Mouse (Mus musculus) heart, postnatal 10 days (tissue): ENCODE measurements around the gene Gstt4. TPM values are rescaled to one million over a fixed set of nuclear protein-coding genes. Genes with fewer than 3 reads are reported as not detected.

Experiments used
- total RNA-seq, 2 experiments: library from RNA; stranded (reverse); gene quantifications; 2 replicates each; pipeline ENCODE4 v1.2.3; 2021

Gene Gstt4
- total RNA-seq, 2 experiments from 2014 or later = not detected

Other genes with a start within 250 kb of the Gstt4 start
- gene Ggt5, start 233.2 kb downstream of the Gstt4 start, total RNA-seq = 1 to 10 TPM; 6.8 to 8.7 TPM
- 1 to 10 TPM; 2.8 to 3.4 TPM for gene Susd2, start 178.5 kb downstream of the Gstt4 start, total RNA-seq
- 10 to 100 TPM; 26.0 to 33.6 TPM for gene Cabin1, start 58.2 kb downstream of the Gstt4 start, total RNA-seq
- gene Ddt, start 49.1 kb downstream of the Gstt4 start, total RNA-seq = 10 to 100 TPM; 29.6 to 49.2 TPM
- not detected for gene Gm20441, start 41.6 kb downstream of the Gstt4 start, total RNA-seq
- 1 to 10 TPM; 1.9 to 3.0 TPM for gene Gstt3, start 41.1 kb downstream of the Gstt4 start, total RNA-seq
- 1 to 10 TPM; 5.9 to 7.9 TPM for gene Gstt1, start 24.0 kb downstream of the Gstt4 start, total RNA-seq
- 10 to 100 TPM; 10.1 to 12.7 TPM for gene Gstt2, start 14.9 kb upstream of the Gstt4 start, total RNA-seq
- 100 to 1,000 TPM; 321 to 324 TPM for gene Mif, start 37.7 kb upstream of the Gstt4 start, total RNA-seq
- gene Derl3, start 70.9 kb upstream of the Gstt4 start, total RNA-seq = under 1 TPM in 1 of 2 experiments, not detected in 1; 0.48 TPM
- gene Smarcb1, start 99.1 kb upstream of the Gstt4 start, total RNA-seq = 10 to 100 TPM; 41.3 to 44.8 TPM
- 1,000 to 10,000 TPM; 1,157 to 1,242 TPM for gene Chchd10, start 110.6 kb upstream of the Gstt4 start, total RNA-seq
- 1 to 10 TPM; 8.6 to 9.9 TPM for gene Mmp11, start 114.0 kb upstream of the Gstt4 start, total RNA-seq
- not detected for gene Gm867, start 118.1 kb upstream of the Gstt4 start, total RNA-seq
- under 1 TPM in 1 of 2 experiments, not detected in 1; 0.53 TPM for gene Vpreb3, start 120.5 kb upstream of the Gstt4 start, total RNA-seq
- gene Gm5134, start 132.0 kb upstream of the Gstt4 start, total RNA-seq = not detected
- gene Zfp280b, start 210.1 kb upstream of the Gstt4 start, total RNA-seq = 1 to 10 TPM; 9.8 to 9.9 TPM